Mouse (Mus musculus) cortical plate, adult 2 months (tissue): ENCODE results near the gene Rho.

Experiments
- CTCF ChIP-seq: fragments of 200-500 bp; IDR thresholded peaks from 2 replicates; pipeline ENCODE4 v1.5.1; 2011; ENCODE audit warnings: mild to moderate bottlenecking, control low read depth, low read length; ENCODE audit not compliant: insufficient read depth; ENCODE audit errors: extremely low read depth
- POLR2A ChIP-seq: fragments of 200-500 bp; IDR thresholded peaks from 2 replicates; pipeline ENCODE4 v1.6.1; 2011; ENCODE audit warnings: mild to moderate bottlenecking, low read length, control low read depth; ENCODE audit not compliant: insufficient read depth; ENCODE audit errors: extremely low read depth

DNA sequence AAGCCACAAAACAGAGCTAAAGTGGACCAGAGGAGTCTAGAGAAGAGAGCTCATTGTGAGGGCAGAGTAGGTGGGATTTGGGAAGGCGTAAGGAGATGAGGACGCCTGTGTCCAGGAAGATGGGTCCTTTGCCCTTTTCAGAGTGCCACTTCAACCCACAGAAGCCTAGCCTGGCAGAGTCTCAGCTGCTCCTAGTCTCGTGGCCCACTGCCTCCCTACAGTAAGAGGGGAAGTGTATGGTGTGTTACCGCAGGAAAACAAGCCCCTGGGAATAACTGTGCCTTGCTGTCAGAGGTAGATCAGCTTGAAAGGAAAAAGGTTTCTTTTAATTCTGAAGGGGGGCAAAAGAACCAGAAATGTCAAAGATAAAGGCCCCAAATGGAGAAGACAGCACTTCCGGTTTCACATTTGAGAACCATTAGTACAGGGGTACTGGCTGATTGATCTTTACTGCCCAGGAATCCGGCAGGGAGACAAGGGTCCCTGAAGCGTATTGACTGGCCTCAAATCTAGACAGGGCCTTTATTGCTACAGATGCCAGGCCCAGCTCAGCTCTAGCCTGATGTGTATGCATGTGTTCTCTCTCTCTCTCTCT lies 33.5 kb upstream of the Rho start:
- TF ChIP-seq CTCF (no peak), POLR2A (no peak)
